Mouse (Mus musculus) liver, postnatal 0 days (tissue): ENCODE data around the gene Vmn1r223. TPM values are rescaled to one million over a fixed set of nuclear protein-coding genes. Genes with fewer than 3 reads are reported as not detected.
"Not testable (repeated sequence)": the region's sequence is repeated elsewhere in the genome, so short reads cannot be mapped to it uniquely, and the experiment has no call there.

ENCODE experiments used
- ATAC-seq: fragments of 200-750 bp; cut with Nextera tagmentation; 2 replicates; pipeline ENCODE4 v1.8.0; 2017; ENCODE audit warnings: mild to moderate bottlenecking, moderate library complexity
- DNase-seq: peaks from one replicate; pipeline ENCODE4 v3.0.0-alpha.2; 2016
- H3K27ac ChIP-seq: fragments of 300-500 bp; sonication (generic); 2 replicates; pipeline ENCODE4 v1.5.1; 2014; ENCODE audit warnings: antibody characterized with exemption, moderate library complexity, mild to moderate bottlenecking, low read depth
- H3K27me3 ChIP-seq: fragments of 300-500 bp; sonication (generic); 2 replicates; pipeline ENCODE4 v1.6.1; 2014; ENCODE audit warnings: low read length, control low read depth, mixed read lengths; ENCODE audit not compliant: insufficient read depth
- H3K36me3 ChIP-seq: fragments of 300-500 bp; sonication (generic); replicated peaks from 2 replicates; pipeline ENCODE4 v1.6.1; 2014; ENCODE audit warnings: mild to moderate bottlenecking, control low read depth, low read length, moderate library complexity, mixed read lengths; ENCODE audit not compliant: insufficient read depth
- H3K4me1 ChIP-seq: fragments of 300-500 bp; sonication (generic); 2 replicates; pipeline ENCODE4 v1.6.1; 2014; ENCODE audit warnings: antibody characterized with exemption, mild to moderate bottlenecking, control low read depth; ENCODE audit not compliant: insufficient read depth
- H3K4me2 ChIP-seq: fragments of 300-500 bp; sonication (generic); 2 replicates; pipeline ENCODE4 v1.6.1; 2014; ENCODE audit warnings: low read depth, mild to moderate bottlenecking, low read length, moderate library complexity, mixed read lengths
- H3K4me3 ChIP-seq: fragments of 300-500 bp; sonication (generic); 2 replicates; pipeline ENCODE4 v1.5.1; 2014; ENCODE audit warnings: low read depth, low read length
- H3K9ac ChIP-seq: fragments of 300-500 bp; sonication (generic); replicated peaks from 2 replicates; pipeline ENCODE4 v1.6.1; 2014; ENCODE audit warnings: mild to moderate bottlenecking, moderate library complexity
- H3K9me3 ChIP-seq: fragments of 300-500 bp; sonication (generic); 2 replicates; pipeline ENCODE4 v1.6.1; 2016; ENCODE audit warnings: mild to moderate bottlenecking, control low read depth, low read length, mixed read lengths
- CTCF ChIP-seq: sonication (generic); IDR thresholded peaks from 2 replicates; pipeline ENCODE4 v1.5.1; 2016; ENCODE audit warnings: antibody characterized with exemption, low read depth
- EP300 ChIP-seq: IDR thresholded peaks from 2 replicates; pipeline ENCODE4 v1.6.1; 2016; ENCODE audit warnings: antibody characterized with exemption, low read depth, mild to moderate bottlenecking
- WGBS: fragments of 180-500 bp; shearing (Covaris S2); extraction: QIAGEN DNeasy Blood & Tissue Kit; methylation state at CpG from one replicate; pipeline ENCODE4 v1.1.7; 2014; ENCODE audit not compliant: insufficient replicate concordance; 5-methylcytosine and 5-hydroxymethylcytosine counted together
- polyA plus RNA-seq: library from polyadenylated mRNA; unstranded; fragments of >200 nt; fragmentation: Nextera tagmentation; extraction: Ambion mirVana; gene quantifications from 2 replicates; pipeline ENCODE4 v1.2.1, GENCODE M21; 2015

The Vmn1r223 gene
- polyA plus RNA-seq: not detected in 2 replicates

GRCm38 (mm10) chr13:23246834-23247233 lies at the start of gene Vmn1r223:
Gene Vmn1r223, plus strand, starts transcription at chr13:23247134.
- H3K4me2 ChIP-seq, H3K9me3 ChIP-seq, H3K4me1 ChIP-seq, ATAC-seq, H3K4me3 ChIP-seq, H3K36me3 ChIP-seq, H3K9ac ChIP-seq, DNase-seq, H3K27me3 ChIP-seq, H3K27ac ChIP-seq: not testable (repeated sequence)
- WGBS: 81% methylated on average over 1 of the region's 1 CpGs

GRCm38 (mm10) chr13:23203885-23204284 lies 43.0 kb upstream of the Vmn1r223 start:
- 45% methylated on average over 1 of the region's 1 CpGs for WGBS
- not testable (repeated sequence) for H3K36me3 ChIP-seq, DNase-seq, H3K9me3 ChIP-seq, H3K27me3 ChIP-seq, H3K4me1 ChIP-seq, H3K27ac ChIP-seq, H3K4me3 ChIP-seq, H3K9ac ChIP-seq, H3K4me2 ChIP-seq
- peak; percentile 70 for ATAC-seq

DNA sequence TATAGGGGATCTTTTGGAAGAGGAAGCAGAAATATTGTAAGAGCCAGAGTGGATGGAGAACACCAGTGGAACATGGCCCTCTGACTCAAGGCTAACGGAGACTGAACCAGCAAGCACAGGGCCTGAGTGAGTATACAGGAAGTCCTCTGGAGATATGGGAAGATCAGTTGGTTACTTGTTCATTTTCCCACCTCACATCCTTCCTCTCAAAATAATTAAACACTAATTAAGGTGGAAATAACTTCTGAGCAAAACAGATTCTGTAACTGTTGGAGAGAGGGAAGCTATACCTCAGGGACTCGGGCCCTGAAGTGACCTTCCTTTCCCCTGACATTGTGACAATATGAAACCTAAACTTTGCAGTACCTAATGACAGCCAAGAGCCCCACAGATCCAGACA lies 33.1 kb upstream of the Vmn1r223 start, which contains the start of gene Vmn1r221:
Vmn1r221 (plus strand) TSS at position 301 of the 400 bp plus-strand sequence.
- ATAC-seq, H3K4me3 ChIP-seq, DNase-seq, H3K9ac ChIP-seq, H3K4me2 ChIP-seq, H3K36me3 ChIP-seq, H3K4me1 ChIP-seq, H3K9me3 ChIP-seq, H3K27ac ChIP-seq, H3K27me3 ChIP-seq: not testable (repeated sequence)
- WGBS: 54% methylated on average over 2 of the region's 2 CpGs

- H3K4me1 ChIP-seq, H3K27me3 ChIP-seq, H3K4me3 ChIP-seq, H3K9ac ChIP-seq, H3K27ac ChIP-seq, H3K4me2 ChIP-seq, H3K9me3 ChIP-seq, H3K36me3 ChIP-seq, DNase-seq, ATAC-seq: not testable (repeated sequence)
These were observed 11.1 kb upstream of the Vmn1r223 start, which contains the start of gene Vmn1r222 for GRCm38 (mm10) chr13:23235847-23236246. Gene Vmn1r222, minus strand, starts transcription at chr13:23235947.

GRCm38 (mm10) chr13:23258546-23259048 lies 11.7 kb downstream of the Vmn1r223 start:
- TF ChIP-seq EP300 (no peak), CTCF (no peak)
- H3K4me2 ChIP-seq: no peak overlapping the region
- no peaks in the 10 kb centered on the region for H3K9me3 ChIP-seq
- ATAC-seq (no peak), DNase-seq (no peak)
- 72% methylated on average over 2 of the region's 2 CpGs for WGBS
- no peak overlapping the region for H3K27ac ChIP-seq
- H3K27me3 ChIP-seq: no peaks in the 10 kb centered on the region
- no peak overlapping the region for H3K9ac ChIP-seq
- H3K4me3 ChIP-seq: no peak overlapping the region
- H3K36me3 ChIP-seq: no peaks in the 10 kb centered on the region
- no peaks in the 10 kb centered on the region for H3K4me1 ChIP-seq

- not testable (repeated sequence) for DNase-seq, H3K9me3 ChIP-seq, H3K27me3 ChIP-seq, H3K36me3 ChIP-seq, H3K4me2 ChIP-seq, H3K4me1 ChIP-seq, H3K4me3 ChIP-seq, H3K9ac ChIP-seq, ATAC-seq, H3K27ac ChIP-seq
- WGBS: 48% methylated on average over 3 of the region's 3 CpGs
These were observed 21.7 kb downstream of the Vmn1r223 start for GRCm38 (mm10) chr13:23268606-23269005.

- 38% methylated on average over 4 of the region's 4 CpGs for WGBS
- H3K27ac ChIP-seq, H3K9me3 ChIP-seq, H3K27me3 ChIP-seq, H3K4me1 ChIP-seq, H3K9ac ChIP-seq, H3K36me3 ChIP-seq, H3K4me3 ChIP-seq, H3K4me2 ChIP-seq, ATAC-seq, DNase-seq: not testable (repeated sequence)
- TF ChIP-seq CTCF: 0 out of 2 replicates have a peak, but pooled peaks have one; percentile 5
These were observed 22.2 kb downstream of the Vmn1r223 start for GRCm38 (mm10) chr13:23269127-23269526.
